Mouse (Mus musculus) liver, adult 2 months (tissue): ENCODE measurements around the gene 3110009E18Rik.

Experiments
- CTCF ChIP-seq: fragments of 200-500 bp; IDR thresholded peaks from 2 replicates; pipeline ENCODE4 v1.5.1; 2011; ENCODE audit warnings: low read depth, low read length, control low read depth
- POLR2A ChIP-seq: fragments of 200-500 bp; IDR thresholded peaks from 2 replicates; pipeline ENCODE4 v1.6.1; 2011; ENCODE audit warnings: low read length, control low read depth; ENCODE audit not compliant: insufficient read depth; ENCODE audit errors: extremely low read depth

DNA sequence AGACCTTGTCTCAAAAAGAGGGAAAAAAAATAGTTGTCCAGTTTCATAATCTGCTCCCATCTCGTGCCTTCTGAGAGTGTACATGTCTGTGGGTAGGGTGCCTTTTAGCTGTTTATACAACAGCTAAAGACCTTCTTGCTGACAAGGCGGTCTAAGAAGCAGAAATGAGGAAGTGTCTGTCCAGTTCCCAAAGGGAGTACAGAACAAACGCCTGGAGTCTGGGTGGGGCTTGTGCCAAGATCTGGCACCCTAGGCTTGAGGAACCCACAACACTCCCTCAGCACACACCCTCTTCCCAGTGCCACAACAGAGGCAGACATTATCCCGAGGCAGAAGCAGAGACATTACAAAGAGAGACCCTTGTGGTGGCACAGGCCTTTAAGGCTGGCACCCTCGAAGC, 45.5 kb upstream of the 3110009E18Rik start:
- TF ChIP-seq POLR2A (no peak), CTCF (no peak)
